Mouse (Mus musculus): ENCODE measurements at regions not wholly inside any gene's neighbourhood (a gene's known extent, or its start where the extent isn't known, plus 50 kb on each side); places are given as distances from the start of the nearest gene placed in this dataset.

- TF ChIP-seq CTCF (IDR thresholded peaks at IDR 0.05; ENCODE audit: low read depth): no peak
- no peak for TF ChIP-seq EP300 (IDR thresholded peaks at IDR 0.05; ENCODE audit: low read depth)
Observed at GRCm38 (mm10) chr16:30757556-30757955, 158.0 kb downstream of the Fam43a start.

Measured in liver, postnatal 0 days (tissue).